Mouse (Mus musculus) hindbrain, embryonic 14.5 days (tissue): ENCODE measurements at regions not wholly inside any gene's neighbourhood (a gene's known extent, or its start where the extent isn't known, plus 50 kb on each side); places are given as distances from the start of the nearest gene placed in this dataset.

Experiments used
- ATAC-seq: fragments of 200-750 bp; cut with Nextera tagmentation; 2 replicates; pipeline ENCODE4 v1.8.0; 2017; ENCODE audit warnings: moderate number of reproducible peaks, mild to moderate bottlenecking, moderate TSS enrichment, moderate library complexity; ENCODE audit not compliant: low FRiP score
- DNase-seq: peaks from one replicate; pipeline ENCODE4 v3.0.0-alpha.2; 2015; ENCODE audit warnings: low spot score
- H3K27ac ChIP-seq: fragments of 300-500 bp; sonication (generic); 2 replicates; pipeline ENCODE4 v1.5.1; 2014; ENCODE audit warnings: mild to moderate bottlenecking, moderate library complexity
- H3K27me3 ChIP-seq: fragments of 300-500 bp; sonication (generic); 2 replicates; pipeline ENCODE4 v1.6.1; 2014; ENCODE audit warnings: mild to moderate bottlenecking, low read length, mixed read lengths; ENCODE audit not compliant: control insufficient read depth, insufficient read depth
- H3K36me3 ChIP-seq: fragments of 300-500 bp; sonication (generic); replicated peaks from 2 replicates; pipeline ENCODE4 v1.6.1; 2014; ENCODE audit not compliant: control insufficient read depth, insufficient read depth
- H3K4me1 ChIP-seq: fragments of 300-500 bp; sonication (generic); replicated peaks from 2 replicates; pipeline ENCODE4 v1.6.1; 2014; ENCODE audit warnings: antibody characterized with exemption, low read length, mixed read lengths; ENCODE audit not compliant: control insufficient read depth, insufficient read depth
- H3K4me2 ChIP-seq: fragments of 300-500 bp; sonication (generic); replicated peaks from 2 replicates; pipeline ENCODE4 v1.6.1; 2014; ENCODE audit warnings: mild to moderate bottlenecking, moderate library complexity
- H3K4me3 ChIP-seq: fragments of 300-500 bp; sonication (generic); replicated peaks from 2 replicates; pipeline ENCODE4 v1.5.1; 2014; ENCODE audit warnings: mild to moderate bottlenecking, low read length
- H3K9ac ChIP-seq: fragments of 300-500 bp; sonication (generic); 2 replicates; pipeline ENCODE4 v1.6.1; 2014
- H3K9me3 ChIP-seq: fragments of 300-500 bp; sonication (generic); 2 replicates; pipeline ENCODE4 v1.6.1; 2016; ENCODE audit warnings: low read length; ENCODE audit not compliant: control insufficient read depth
- WGBS: fragments of 180-500 bp; shearing (Covaris S2); extraction: QIAGEN DNeasy Blood & Tissue Kit; methylation state at CpG from one replicate; pipeline ENCODE4 v1.1.7; 2014; 5-methylcytosine and 5-hydroxymethylcytosine counted together

- ATAC-seq (no peak), DNase-seq (no peak)
- no peaks in the 10 kb centered on the region; the same call in 1 of the 2 replicates for H3K27me3 ChIP-seq
- 13% methylated on average over 2 of the region's 2 CpGs for WGBS
- no peaks in the 10 kb centered on the region for H3K9me3 ChIP-seq
- no peaks in the 10 kb centered on the region for H3K36me3 ChIP-seq
- no peak overlapping the region for H3K4me3 ChIP-seq
- H3K4me1 ChIP-seq, result no peaks in the 10 kb centered on the region
- no peak overlapping the region for H3K27ac ChIP-seq
- H3K4me2 ChIP-seq, result no peak overlapping the region
- H3K9ac ChIP-seq, result no peak overlapping the region
Observed at GRCm38 (mm10) chrX:12293146-12293545, 133.0 kb upstream of the Bcor start.

DNA sequence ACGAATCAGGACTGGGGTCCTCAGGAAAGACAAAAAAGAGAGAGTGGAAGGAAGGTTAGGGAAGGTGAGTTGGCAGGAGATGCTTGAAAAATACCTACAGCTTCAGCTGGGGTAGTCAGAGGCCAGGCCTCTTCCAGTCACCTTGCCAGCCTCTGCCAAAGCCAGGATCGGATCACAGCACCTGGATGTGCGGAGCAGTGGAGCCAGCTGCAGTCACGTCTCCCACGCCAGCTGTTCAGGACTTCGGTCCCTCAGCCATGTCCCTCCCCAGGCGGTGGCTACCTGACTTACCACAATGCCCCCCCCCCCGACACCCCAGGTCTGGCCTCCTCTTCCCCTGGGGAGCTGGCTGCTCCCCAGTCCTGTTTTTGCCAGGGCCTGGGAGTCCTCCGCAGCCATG lies 134.3 kb upstream of the Bcor start:
- Histone ChIP-seq H3K27me3 (no peaks in the 10 kb centered on the region; the same call in 1 of the 2 replicates), H3K4me2 (no peak overlapping the region), H3K9ac (no peak overlapping the region), H3K27ac (no peak overlapping the region), H3K36me3 (no peaks in the 10 kb centered on the region), H3K4me1 (no peaks in the 10 kb centered on the region), H3K9me3 (no peaks in the 10 kb centered on the region), H3K4me3 (no peak overlapping the region)
- ATAC-seq (no peak), DNase-seq (no peak)
- 66% methylated on average over 5 of the region's 9 CpGs for WGBS

- no peak overlapping the region for H3K4me2 ChIP-seq
- no peaks in the 10 kb centered on the region for H3K36me3 ChIP-seq
- WGBS, result 44% methylated on average over 6 of the region's 6 CpGs
- ATAC-seq, result no peak
- H3K9me3 ChIP-seq, result no peaks in the 10 kb centered on the region
- H3K9ac ChIP-seq, result no peak overlapping the region
- H3K4me1 ChIP-seq, result no peaks in the 10 kb centered on the region
- no peak for DNase-seq
- no peak overlapping the region for H3K4me3 ChIP-seq
- H3K27me3 ChIP-seq, result no peaks in the 10 kb centered on the region; the same call in 1 of the 2 replicates
- H3K27ac ChIP-seq, result no peak overlapping the region
Observed at GRCm38 (mm10) chrX:12294941-12295340, 134.8 kb upstream of the Bcor start.

DNA sequence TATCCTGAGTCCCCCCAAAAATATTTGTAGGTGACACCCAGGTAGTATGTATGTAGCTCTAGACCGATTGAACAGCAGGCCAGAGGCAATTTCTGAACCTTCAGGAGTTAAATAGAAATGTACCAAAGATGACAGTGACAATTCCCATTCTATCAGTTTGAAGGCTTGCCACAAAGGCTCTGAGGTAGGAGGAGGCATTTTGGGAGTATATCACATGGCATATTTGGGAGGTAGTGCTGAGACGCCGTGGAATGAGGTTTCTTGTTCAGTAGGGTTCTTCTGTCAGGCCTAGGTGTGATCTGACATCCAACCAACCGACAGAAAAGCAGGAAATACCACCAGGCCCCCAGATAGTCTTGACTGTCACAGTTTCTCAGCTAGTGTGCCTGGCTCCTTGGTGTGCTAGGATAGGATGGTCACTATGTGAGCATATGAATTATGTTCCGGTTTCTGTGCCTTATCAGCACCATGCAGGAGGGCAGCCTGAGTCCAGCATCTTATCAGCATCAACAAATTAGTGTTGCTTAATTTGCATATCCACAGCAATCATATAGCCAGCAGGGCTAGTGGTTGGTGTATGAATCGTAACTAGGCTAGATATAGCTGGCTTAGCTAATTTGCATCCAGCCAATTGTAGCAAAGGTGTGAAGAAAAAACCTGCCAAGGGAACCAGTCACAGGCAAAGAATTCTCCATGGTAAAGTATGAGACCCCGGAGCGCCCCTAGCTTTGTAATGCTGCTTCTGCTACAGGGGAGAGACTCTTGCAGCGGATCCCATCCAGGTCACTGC lies 136.3 kb upstream of the Bcor start:
- Histone ChIP-seq H3K27ac (peak overlapping the region; percentile 32; the same call in 1 of the 2 replicates), H3K4me2 (no peak overlapping the region)
- DNase-seq, result peak; percentile 28

GRCm38 (mm10) chrX:12298609-12299008 lies 138.5 kb upstream of the Bcor start:
- H3K4me2 ChIP-seq, result no peak overlapping the region
- no peaks in the 10 kb centered on the region for H3K4me1 ChIP-seq
- no peak overlapping the region for H3K9ac ChIP-seq
- no peaks in the 10 kb centered on the region for H3K36me3 ChIP-seq
- DNase-seq, result no peak
- H3K9me3 ChIP-seq, result no peaks in the 10 kb centered on the region
- H3K4me3 ChIP-seq, result no peak overlapping the region
- no peak overlapping the region for H3K27ac ChIP-seq
- WGBS, result 87% methylated on average over 5 of the region's 5 CpGs
- ATAC-seq, result no peak
- H3K27me3 ChIP-seq, result no peaks in the 10 kb centered on the region

More for the DNA sequence above, 136.3 kb upstream of the Bcor start:
- Histone ChIP-seq H3K4me3 (no peak overlapping the region), H3K4me1 (no peaks in the 10 kb centered on the region), H3K27me3 (no peaks in the 10 kb centered on the region; the same call in 1 of the 2 replicates), H3K9me3 (no peaks in the 10 kb centered on the region), H3K9ac (no peak overlapping the region), H3K36me3 (no peaks in the 10 kb centered on the region)
- 65% methylated on average over 9 of the region's 9 CpGs for WGBS
- peak; percentile 51; the same call in 1 of the 2 replicates for ATAC-seq

DNA sequence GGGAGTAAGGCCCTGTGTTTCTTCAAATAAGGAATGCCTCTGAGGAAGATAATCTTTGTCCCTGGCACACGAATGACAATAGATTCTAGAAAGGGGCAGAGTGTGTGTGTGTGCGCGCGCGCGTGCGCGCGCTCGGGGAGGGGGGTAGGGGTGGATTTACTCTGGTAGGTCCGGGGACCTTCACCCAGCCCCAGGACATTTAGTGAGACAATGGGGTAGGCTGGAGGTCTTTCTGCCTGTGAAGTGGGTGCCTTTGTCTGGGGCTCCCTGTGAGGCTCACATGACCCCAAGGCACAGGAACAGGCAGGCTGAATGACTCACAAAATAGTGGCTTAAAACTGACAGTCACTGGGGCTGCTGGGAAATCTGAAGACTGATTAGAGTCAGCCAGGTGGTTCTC lies 139.1 kb upstream of the Bcor start:
- no peak overlapping the region for H3K27ac ChIP-seq
- H3K9me3 ChIP-seq, result no peaks in the 10 kb centered on the region
- WGBS, result 64% methylated on average over 11 of the region's 11 CpGs
- no peak overlapping the region for H3K9ac ChIP-seq
- no peaks in the 10 kb centered on the region for H3K36me3 ChIP-seq
- H3K4me2 ChIP-seq, result no peak overlapping the region
- H3K4me1 ChIP-seq, result no peaks in the 10 kb centered on the region
- no peak overlapping the region for H3K4me3 ChIP-seq
- no peak for ATAC-seq
- no peak for DNase-seq
- H3K27me3 ChIP-seq, result no peaks in the 10 kb centered on the region

- DNase-seq, result no peak
- Histone ChIP-seq H3K4me2 (no peak overlapping the region), H3K9ac (no peak overlapping the region), H3K9me3 (no peaks in the 10 kb centered on the region), H3K4me3 (no peak overlapping the region), H3K4me1 (no peaks in the 10 kb centered on the region), H3K36me3 (no peaks in the 10 kb centered on the region), H3K27ac (no peak overlapping the region), H3K27me3 (no peaks in the 10 kb centered on the region)
- WGBS, result 62% methylated on average over 5 of the region's 5 CpGs
- ATAC-seq, result no peak
Observed at GRCm38 (mm10) chrX:12304678-12305077, 144.5 kb upstream of the Bcor start.

GRCm38 (mm10) chrX:12306940-12307339 lies 146.8 kb upstream of the Bcor start:
- Histone ChIP-seq H3K9me3 (no peaks in the 10 kb centered on the region), H3K4me2 (no peak overlapping the region), H3K9ac (no peak overlapping the region), H3K27ac (no peak overlapping the region), H3K36me3 (no peaks in the 10 kb centered on the region), H3K4me1 (no peaks in the 10 kb centered on the region), H3K27me3 (no peaks in the 10 kb centered on the region), H3K4me3 (no peak overlapping the region)
- DNase-seq (no peak), ATAC-seq (no peak)
- 55% methylated on average over 3 of the region's 3 CpGs for WGBS

DNA sequence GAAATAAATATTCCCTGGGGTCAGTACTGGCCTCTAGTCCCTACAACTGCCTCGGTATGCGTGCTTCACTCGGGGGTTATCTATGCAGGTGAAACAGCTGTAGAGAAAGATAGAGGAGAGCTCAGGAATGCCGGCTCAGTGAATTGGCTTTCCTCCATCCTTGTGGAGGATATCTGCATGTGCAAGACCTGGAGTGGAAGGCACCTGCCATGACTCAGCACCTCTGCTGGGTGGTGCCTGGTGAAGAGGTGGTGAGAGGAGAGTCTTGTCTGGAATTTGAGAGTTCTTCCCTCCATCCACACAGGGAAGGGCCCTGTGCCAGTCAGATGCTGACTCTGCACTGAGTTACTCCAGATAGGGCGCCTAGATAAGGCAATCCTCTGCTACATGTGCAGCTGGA lies 152.4 kb upstream of the Bcor start:
- Histone ChIP-seq H3K27me3 (no peaks in the 10 kb centered on the region), H3K36me3 (no peaks in the 10 kb centered on the region), H3K4me2 (no peak overlapping the region), H3K9ac (no peak overlapping the region), H3K27ac (no peak overlapping the region), H3K4me1 (no peaks in the 10 kb centered on the region), H3K9me3 (no peaks in the 10 kb centered on the region), H3K4me3 (no peak overlapping the region)
- DNase-seq, result no peak
- WGBS, result 75% methylated on average over 5 of the region's 5 CpGs
- ATAC-seq, result no peak
